Mouse (Mus musculus) embryo, embryonic 9.5 days (tissue): ENCODE measurements around the gene E330021D16Rik.

Source experiments
- DNase-seq: peaks from one replicate; pipeline ENCODE4 v3.0.0-alpha.2; 2017; ENCODE audit errors: extremely low spot score

The E330021D16Rik gene

GRCm38 (mm10) chr6:136422084-136422853 lies 6.9 kb upstream of the E330021D16Rik start:
- peak; percentile 63 for DNase-seq

DNA sequence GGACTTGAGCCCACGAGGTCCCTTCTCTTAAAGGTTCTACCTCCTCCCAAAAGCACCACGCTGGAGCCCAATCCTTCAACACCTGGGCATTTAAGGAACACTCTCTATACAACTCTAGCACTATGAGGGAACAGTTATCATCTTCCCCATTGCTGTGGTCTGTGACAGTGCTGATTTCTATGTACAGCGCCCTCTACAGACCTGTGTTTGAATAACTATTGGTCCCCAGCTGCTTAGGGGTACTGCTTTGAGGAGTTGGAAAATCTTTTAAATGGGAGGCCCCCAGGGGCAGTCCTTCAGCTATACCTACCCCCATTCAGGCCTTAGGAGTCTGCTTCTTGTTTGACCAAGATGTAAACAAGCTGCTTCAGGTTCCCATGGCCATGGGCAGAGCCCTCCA lies 5.7 kb upstream of the E330021D16Rik start:
- no peak for DNase-seq

- no peak for DNase-seq
Measured at GRCm38 (mm10) chr6:136418889-136419835, 3.8 kb upstream of the E330021D16Rik start.

- no peak for DNase-seq
Measured at GRCm38 (mm10) chr6:136418333-136418848, 3.0 kb upstream of the E330021D16Rik start.

GRCm38 (mm10) chr6:136417864-136418263 lies 2.5 kb upstream of the E330021D16Rik start:
- DNase-seq, result no peak

GRCm38 (mm10) chr6:136413856-136414362 lies 1.5 kb downstream of the E330021D16Rik start:
- no peak for DNase-seq

GRCm38 (mm10) chr6:136407608-136408192 lies 7.7 kb downstream of the E330021D16Rik start:
- no peak for DNase-seq

- DNase-seq, result no peak
Measured at GRCm38 (mm10) chr6:136396860-136397259, 18.5 kb downstream of the E330021D16Rik start.

- no peak for DNase-seq
Measured at GRCm38 (mm10) chr6:136390262-136390661, 25.1 kb downstream of the E330021D16Rik start.

DNA sequence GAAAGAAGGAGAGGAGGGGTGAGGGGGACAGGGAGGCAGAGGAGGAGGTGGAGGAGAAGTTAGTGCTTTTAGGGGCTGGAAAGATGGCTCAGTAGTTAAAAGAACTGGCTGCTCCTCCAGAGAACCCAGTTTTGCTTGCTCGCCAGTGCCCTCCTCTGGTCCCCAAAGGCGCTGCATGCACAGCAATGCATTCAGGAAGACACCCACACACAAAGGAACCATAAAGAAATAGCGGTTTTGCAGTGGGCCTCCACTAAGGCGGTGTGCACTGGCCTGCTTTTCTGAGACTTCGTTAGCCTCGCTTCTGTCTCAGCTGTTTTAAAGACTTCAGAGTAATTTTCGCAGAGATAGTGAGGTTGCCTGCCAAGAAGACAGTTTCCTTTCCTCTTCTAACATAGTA lies 30.1 kb downstream of the E330021D16Rik start:
- DNase-seq, result peak; percentile 4

- no peak for DNase-seq
Measured at GRCm38 (mm10) chr6:136383218-136383617, 32.2 kb downstream of the E330021D16Rik start.

DNA sequence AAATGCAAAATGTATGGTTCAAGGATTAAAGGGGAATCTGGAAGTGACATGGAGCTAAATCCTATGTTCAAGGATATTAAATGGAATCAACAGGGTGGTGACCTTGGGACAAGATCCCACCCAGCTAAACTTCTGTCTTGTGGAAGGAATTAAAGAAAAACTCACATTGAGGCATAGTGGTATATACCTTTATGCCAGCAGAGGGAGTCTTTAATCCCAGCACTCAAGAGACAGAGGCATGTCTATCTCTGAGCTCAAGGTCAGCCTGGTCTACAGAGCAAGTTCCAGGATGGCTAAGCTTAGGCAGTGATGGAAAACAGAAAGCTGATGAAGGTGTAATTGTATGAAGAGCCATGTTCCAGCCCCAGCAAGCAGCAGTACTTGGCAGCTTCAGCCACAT lies 39.3 kb downstream of the E330021D16Rik start:
- DNase-seq, result no peak

- no peak for DNase-seq
Measured at GRCm38 (mm10) chr6:136364430-136365098, 50.8 kb downstream of the E330021D16Rik start.

DNA sequence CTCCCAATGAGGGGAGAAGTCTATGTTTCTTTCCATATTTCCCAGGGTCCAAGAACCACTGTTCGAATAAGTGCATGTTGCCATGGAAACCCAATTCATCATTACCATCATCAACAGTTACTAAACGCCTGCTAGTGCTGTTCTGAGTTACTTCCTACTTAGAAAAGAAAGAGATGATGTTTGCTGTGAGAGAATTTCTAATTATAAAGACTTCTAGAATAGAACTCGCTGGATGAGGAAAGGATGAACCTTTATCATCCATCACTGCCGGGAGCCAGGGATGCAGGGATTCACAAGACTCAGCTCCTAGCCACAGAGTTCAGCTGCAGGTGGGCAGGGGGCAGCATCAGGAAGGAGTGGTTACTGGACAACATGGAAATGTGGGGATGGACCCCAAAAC lies 51.4 kb downstream of the E330021D16Rik start:
- no peak for DNase-seq

DNA sequence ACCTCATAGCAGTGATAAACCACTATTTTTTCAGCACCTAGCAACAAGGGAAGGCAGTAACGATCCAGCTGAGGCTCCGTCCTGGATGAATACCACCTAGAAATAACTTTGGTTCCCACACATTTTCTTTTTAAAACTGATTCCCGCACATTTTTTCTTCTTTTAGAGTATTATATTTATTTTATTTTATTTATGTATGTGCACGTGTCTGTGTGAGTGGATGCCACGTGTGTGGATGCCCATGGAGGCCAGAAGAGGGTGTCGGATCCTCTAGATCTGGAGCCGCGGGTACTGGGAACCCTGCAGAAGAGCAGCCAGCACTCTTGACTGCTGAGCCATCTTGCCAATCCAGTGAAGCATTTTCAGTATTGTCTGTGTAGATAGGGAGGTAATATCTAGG lies 52.1 kb downstream of the E330021D16Rik start:
- no peak for DNase-seq

DNA sequence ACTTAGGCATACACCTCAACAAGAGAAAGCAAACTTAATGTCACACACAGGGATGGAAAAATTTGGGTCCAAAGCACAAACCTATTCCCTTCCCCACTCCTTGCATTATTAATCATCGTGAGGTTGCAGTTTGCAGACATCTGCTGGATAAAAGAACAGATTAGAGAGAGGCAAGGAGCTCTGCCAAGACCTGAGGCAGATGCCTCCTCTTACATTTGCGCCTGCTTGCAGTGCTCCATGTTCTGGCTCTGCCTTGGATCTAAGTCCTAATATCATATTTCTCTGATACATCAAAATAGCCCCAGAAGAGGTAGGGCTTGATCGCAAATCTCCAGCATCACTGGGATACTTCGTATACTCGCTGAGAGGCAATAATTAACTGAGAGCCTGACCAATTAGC lies 56.9 kb downstream of the E330021D16Rik start:
- DNase-seq, result no peak

DNA sequence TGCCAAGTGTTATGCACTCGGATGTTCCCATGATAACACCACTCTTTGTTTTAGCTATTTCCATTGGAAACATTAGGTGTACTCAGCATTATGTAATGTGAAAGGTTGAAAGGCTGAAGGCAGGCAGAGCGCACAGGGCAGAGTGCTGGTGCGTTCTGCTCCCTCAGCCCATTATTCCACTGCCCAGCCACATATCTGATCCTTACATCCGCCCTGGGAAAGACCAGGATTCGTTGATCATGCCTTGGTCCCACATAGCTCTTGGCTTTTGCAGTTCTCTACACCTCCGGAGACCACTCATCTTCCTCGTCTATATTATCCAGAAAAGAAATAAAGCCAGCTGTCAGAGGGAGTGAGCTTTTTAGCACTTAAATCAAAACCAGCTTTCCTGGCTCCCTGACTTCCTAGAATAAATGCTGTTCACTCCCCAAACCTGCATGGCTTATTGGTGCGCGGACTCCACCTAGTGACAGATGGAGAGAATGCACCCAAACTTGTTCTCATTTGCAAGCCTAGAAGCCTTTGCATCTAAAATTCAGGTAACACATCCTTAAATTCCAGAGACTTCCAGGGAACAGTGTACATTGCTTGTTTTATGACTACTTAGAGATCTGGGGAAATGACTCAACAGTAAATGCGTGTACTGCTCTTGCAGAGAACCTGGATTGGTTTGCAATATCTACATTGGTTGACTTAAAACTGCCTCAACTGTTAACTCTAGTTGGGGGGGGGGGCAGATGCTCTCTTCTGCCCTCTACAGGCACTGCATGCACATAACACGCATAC lies 61.8 kb downstream of the E330021D16Rik start:
- peak; percentile 73 for DNase-seq
